Mouse (Mus musculus) CH12.LX (cell line): ENCODE data around the gene Angel2. TPM values are rescaled to one million over a fixed set of nuclear protein-coding genes. Genes with fewer than 3 reads are reported as not detected.

ENCODE experiments used
- DNase-seq: peaks from one replicate; pipeline ENCODE4 v3.0.0-alpha.2; 2013; ENCODE audit errors: extremely low read depth
- H3K27ac ChIP-seq: 2 replicates; pipeline ENCODE4 v1.5.1; 2012; ENCODE audit warnings: low read depth, mild to moderate bottlenecking, control low read depth, moderate library complexity; ENCODE audit not compliant: insufficient read depth
- H3K27me3 ChIP-seq: replicated peaks from 2 replicates; pipeline ENCODE3; 2012; ENCODE audit warnings: inconsistent platforms
- H3K36me3 ChIP-seq, 2 experiments: replicated peaks in 1 of 2; 2 replicates each; pipeline versions ENCODE3 to v1.6.1; 2012; ENCODE audit warnings: inconsistent platforms in 1 of 2, low read length in 1 of 2, mild to moderate bottlenecking in 1 of 2, mixed read lengths in 1 of 2, moderate library complexity in 1 of 2; ENCODE audit not compliant: control insufficient read depth in 1 of 2, insufficient read depth in 1 of 2
- H3K4me1 ChIP-seq, 2 experiments: 2 replicates each; pipeline ENCODE4 v1.6.1; 2012; ENCODE audit warnings: inconsistent platforms in 1 of 2, moderate library complexity in 1 of 2; ENCODE audit not compliant: insufficient read depth in 2 of 2, control insufficient read depth in 1 of 2
- H3K4me2 ChIP-seq: 2 replicates; pipeline ENCODE4 v1.6.1; 2012; ENCODE audit warnings: low read depth, mild to moderate bottlenecking, control low read depth; ENCODE audit not compliant: poor library complexity, insufficient read depth, severe bottlenecking
- H3K4me3 ChIP-seq, 3 experiments: fragments of 150-350 bp in 1 of 3; sonication (generic) in 1 of 3; replicated peaks in 1 of 3; 2 replicates each; pipeline versions ENCODE3 to v1.5.1; 2011 to 2012; ENCODE audit warnings: low read depth in 2 of 3, low read length in 2 of 3, mild to moderate bottlenecking in 2 of 3, moderate library complexity in 2 of 3, control low read depth in 1 of 3, improper control_type of control experiment in 1 of 3, inconsistent platforms in 1 of 3, mixed read lengths in 1 of 3; ENCODE audit not compliant: poor library complexity in 1 of 3
- H3K79me2 ChIP-seq: replicated peaks from 2 replicates; pipeline ENCODE4 v1.6.1; 2012; ENCODE audit warnings: mild to moderate bottlenecking, moderate library complexity; ENCODE audit not compliant: control insufficient read depth, poor library complexity, insufficient read depth, severe bottlenecking; ENCODE audit errors: extremely low read depth
- H3K9ac ChIP-seq: 2 replicates; pipeline ENCODE4 v1.6.1; 2012; ENCODE audit warnings: low read depth, mild to moderate bottlenecking, control low read depth, moderate library complexity; ENCODE audit not compliant: insufficient read depth
- H3K9me3 ChIP-seq: replicated peaks from 2 replicates; pipeline ENCODE3; 2012; ENCODE audit warnings: low read length, inconsistent platforms, mixed read lengths
- BHLHE40 ChIP-seq: IDR thresholded peaks from 2 replicates; pipeline ENCODE4 v1.6.1; 2011; ENCODE audit warnings: mild to moderate bottlenecking, low read depth, low read length, improper control_type of control experiment
- CHD1 ChIP-seq: IDR thresholded peaks from 2 replicates; pipeline ENCODE4 v1.6.1; 2012; ENCODE audit warnings: low read depth, low read length, improper control_type of control experiment, inconsistent platforms
- ELF1 ChIP-seq: IDR thresholded peaks from 2 replicates; pipeline ENCODE4 v1.6.1; 2014; ENCODE audit warnings: low read depth, mild to moderate bottlenecking, inconsistent platforms, low read length, improper control_type of control experiment
- GABPA ChIP-seq: IDR thresholded peaks from 2 replicates; pipeline ENCODE4 v1.6.1; 2012; ENCODE audit warnings: low read depth, low read length, improper control_type of control experiment, inconsistent platforms; ENCODE audit not compliant: insufficient replicate concordance
- JUN ChIP-seq: IDR thresholded peaks from 2 replicates; pipeline ENCODE4 v1.6.1; 2011; ENCODE audit warnings: low read depth, mild to moderate bottlenecking, low read length, improper control_type of control experiment, moderate library complexity; ENCODE audit not compliant: insufficient read depth
- MAFK ChIP-seq: IDR thresholded peaks from 2 replicates; pipeline ENCODE4 v1.6.1; 2011; ENCODE audit warnings: low read length, improper control_type of control experiment; ENCODE audit not compliant: insufficient replicate concordance
- MAZ ChIP-seq: IDR thresholded peaks from 2 replicates; pipeline ENCODE4 v1.6.1; 2012; ENCODE audit warnings: low read depth, mild to moderate bottlenecking, inconsistent platforms, low read length, improper control_type of control experiment, moderate library complexity
- MEF2A ChIP-seq: IDR thresholded peaks from 2 replicates; pipeline ENCODE4 v1.6.1; 2014; ENCODE audit warnings: low read depth, mild to moderate bottlenecking, inconsistent platforms, low read length, improper control_type of control experiment, borderline replicate concordance
- MXI1 ChIP-seq: IDR thresholded peaks from 2 replicates; pipeline ENCODE4 v1.6.1; 2011; ENCODE audit warnings: mild to moderate bottlenecking, low read depth, low read length, improper control_type of control experiment
- MYC ChIP-seq: IDR thresholded peaks from 2 replicates; pipeline ENCODE4 v1.6.1; 2011; ENCODE audit warnings: low read depth, mild to moderate bottlenecking, improper control_type of control experiment, low read length
- NRF1 ChIP-seq: IDR thresholded peaks from 2 replicates; pipeline ENCODE4 v1.6.1; 2014; ENCODE audit warnings: low read depth, mild to moderate bottlenecking, inconsistent platforms, low read length, improper control_type of control experiment, moderate library complexity
- PAX5 ChIP-seq: IDR thresholded peaks from 2 replicates; pipeline ENCODE4 v1.6.1; 2012; ENCODE audit warnings: low read length, inconsistent platforms, mixed read lengths
- POLR2AphosphoS2 ChIP-seq: IDR thresholded peaks from 2 replicates; pipeline ENCODE4 v1.6.1; 2011; ENCODE audit warnings: low read depth, low read length, improper control_type of control experiment
- SMC3 ChIP-seq: IDR thresholded peaks from 2 replicates; pipeline ENCODE4 v1.6.1; 2011; ENCODE audit warnings: low read depth, low read length, improper control_type of control experiment
- UBTF ChIP-seq: IDR thresholded peaks from 2 replicates; pipeline ENCODE4 v1.6.1; 2012; ENCODE audit warnings: low read depth, mild to moderate bottlenecking, inconsistent platforms, low read length, improper control_type of control experiment, moderate library complexity
- USF1 ChIP-seq: IDR thresholded peaks from 2 replicates; pipeline ENCODE4 v1.6.1; 2014; ENCODE audit warnings: low read depth, mild to moderate bottlenecking, inconsistent platforms, low read length, improper control_type of control experiment
- USF2 ChIP-seq: conservative IDR thresholded peaks from 2 replicates; pipeline ENCODE4 v1.6.1; 2011; ENCODE audit warnings: low read depth, low read length, improper control_type of control experiment
- ZKSCAN1 ChIP-seq: IDR thresholded peaks from 2 replicates; pipeline ENCODE4 v1.6.1; 2012; ENCODE audit warnings: low read depth, inconsistent platforms, low read length, improper control_type of control experiment, borderline replicate concordance
- ZMIZ1 ChIP-seq: IDR thresholded peaks from 2 replicates; pipeline ENCODE4 v1.6.1; 2012; ENCODE audit warnings: low read depth, mild to moderate bottlenecking, inconsistent platforms, low read length, improper control_type of control experiment
- ZNF384 ChIP-seq: IDR thresholded peaks from 2 replicates; pipeline ENCODE4 v1.6.1; 2012; ENCODE audit warnings: low read depth, low read length, improper control_type of control experiment, inconsistent platforms
- dilution Hi-C: fragments of 300-500 bp; cut with MboI; formaldehyde crosslinking; loops from 2 replicates; pipeline ENCODE4 v1.14.3; 2020; ENCODE audit warnings: low sequenced_read_pairs; ENCODE audit not compliant: extremely low pct_unique_long_range_greater_than_20kb, extremely low pct_ligation_motif_present
- in situ Hi-C: fragments of 300-500 bp; cut with MboI; formaldehyde crosslinking; loops from 3 replicates; pipeline ENCODE4 v1.14.3; 2019; ENCODE audit warnings: low sequenced_read_pairs, low pct_ligation_motif_present, low pct_unique_long_range_greater_than_20kb, mixed read lengths
- polyA plus RNA-seq: library from polyadenylated mRNA; unstranded; fragments of >175 nt; gene quantifications from 2 replicates; pipeline ENCODE4 v1.2.1, GENCODE M21; 2012; ENCODE audit warnings: low read depth; ENCODE audit not compliant: insufficient read length
- total RNA-seq, 2 experiments: library from RNA; depleted of rRNA; stranded (reverse); fragments of 300-350 nt in 1 of 2; fragments of >200 nt in 1 of 2; gene quantifications; 2 replicates each; pipeline ENCODE4 v1.2.3; 2012 to 2014

The Angel2 gene
- total and polyA plus RNA-seq, 3 experiments, result 24.4 to 49.9 (median 34.8) TPM

DNA sequence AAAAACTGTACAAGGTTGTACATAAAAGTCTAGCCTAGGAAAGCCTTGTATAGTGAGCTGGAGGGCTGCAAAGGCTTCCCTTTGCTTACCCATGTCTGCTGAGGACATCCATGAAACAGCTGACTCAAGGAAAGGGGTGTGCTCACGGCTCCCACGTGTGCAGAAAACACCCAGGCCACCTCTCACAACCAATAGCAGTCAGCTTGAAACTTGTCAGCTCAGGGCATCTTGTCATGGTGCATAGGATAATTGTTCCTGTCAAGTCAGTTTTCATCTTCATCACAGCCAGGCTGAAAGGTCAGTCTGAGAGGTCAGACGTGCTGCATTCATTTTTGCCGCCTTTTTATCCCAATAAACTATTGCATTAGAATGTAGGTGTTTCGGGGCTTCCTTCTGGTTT is 23.1 kb downstream of the Angel2 start:
- dilution Hi-C loops (no loop called here), in situ Hi-C loops (no loop called here)
- H3K4me3 ChIP-seq, result no peak overlapping the region
- TF ChIP-seq NRF1 (no peak), BHLHE40 (no peak), UBTF (no peak), ELF1 (no peak), MAZ (no peak), JUN (no peak), MYC (no peak), ZKSCAN1 (no peak), ZMIZ1 (no peak), MXI1 (no peak), MEF2A (no peak), ZNF384 (no peak), MAFK (no peak), POLR2AphosphoS2 (no peak), SMC3 (no peak), USF2 (no peak), GABPA (no peak), PAX5 (no peak), CHD1 (no peak)
- H3K36me3 ChIP-seq, result peaks cover 24 to 52% of the 10 kb centered on the region in 2 experiments
- no peaks in the 10 kb centered on the region for H3K9me3 ChIP-seq
- H3K9ac ChIP-seq, result no peak overlapping the region
- no peak overlapping the region for H3K4me2 ChIP-seq
- H3K27ac ChIP-seq, result no peak overlapping the region
- no peaks in the 10 kb centered on the region for H3K27me3 ChIP-seq
- no peaks in the 10 kb centered on the region for H3K79me2 ChIP-seq
- H3K4me1 ChIP-seq, result peaks cover 0 to 11% of the 10 kb centered on the region in 2 experiments; a peak in 2 of 4 replicates
- no peak for DNase-seq

DNA sequence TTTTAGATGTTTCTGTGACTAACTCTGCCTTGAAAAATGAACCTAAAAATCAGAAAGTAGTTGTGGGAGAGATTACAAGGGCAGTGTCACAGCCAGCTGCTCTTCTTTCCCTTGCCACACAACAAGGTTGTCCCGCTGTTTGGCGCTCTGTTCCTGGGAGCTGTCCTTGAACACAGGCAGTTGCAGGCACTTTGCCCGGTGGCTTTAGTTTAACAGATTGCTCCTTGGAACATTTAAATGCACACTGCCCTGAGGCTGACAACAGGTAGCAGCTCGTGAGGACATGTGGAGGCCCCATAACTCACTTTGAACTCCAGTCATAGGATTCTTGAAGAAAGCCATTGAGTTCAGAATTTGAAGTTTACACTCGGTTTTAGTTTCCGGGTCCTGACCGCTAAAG is 23.5 kb downstream of the Angel2 start:
- Histone ChIP-seq H3K79me2 (no peaks in the 10 kb centered on the region), H3K9ac (no peak overlapping the region), H3K36me3 (peaks cover 19 to 48% of the 10 kb centered on the region in 2 experiments), H3K4me2 (no peak overlapping the region), H3K4me1 (peaks cover 0 to 11% of the 10 kb centered on the region in 2 experiments; a peak in 2 of 4 replicates), H3K4me3 (no peak overlapping the region), H3K9me3 (no peaks in the 10 kb centered on the region), H3K27ac (no peak overlapping the region), H3K27me3 (no peaks in the 10 kb centered on the region)
- in situ Hi-C loops (no loop called here), dilution Hi-C loops (no loop called here)
- TF ChIP-seq UBTF (no peak), ELF1 (no peak), USF1 (no peak)
- no peak for DNase-seq
